Mouse (Mus musculus) kidney, embryonic 14.5 days (tissue): ENCODE measurements at regions not wholly inside any gene's neighbourhood (a gene's known extent, or its start where the extent isn't known, plus 50 kb on each side); places are given as distances from the start of the nearest gene placed in this dataset.
A peak's percentile ranks its signal among the peaks of the same experiment; 100 is the strongest.

ENCODE experiments used
- ATAC-seq: fragments of 200-750 bp; cut with Nextera tagmentation; 2 replicates; pipeline ENCODE4 v1.8.0; 2017; ENCODE audit warnings: moderate number of reproducible peaks, mild to moderate bottlenecking, moderate TSS enrichment, moderate library complexity; ENCODE audit not compliant: low FRiP score, low TSS enrichment
- H3K27ac ChIP-seq: fragments of 300-500 bp; sonication (generic); 2 replicates; pipeline ENCODE4 v1.5.1; 2014; ENCODE audit warnings: low read depth, mild to moderate bottlenecking, low read length, moderate library complexity, mixed read lengths
- H3K27me3 ChIP-seq: fragments of 300-500 bp; sonication (generic); 2 replicates; pipeline ENCODE4 v1.6.1; 2014; ENCODE audit warnings: mild to moderate bottlenecking, low read length; ENCODE audit not compliant: control insufficient read depth, insufficient read depth
- H3K36me3 ChIP-seq: fragments of 300-500 bp; sonication (generic); 2 replicates; pipeline ENCODE4 v1.6.1; 2014; ENCODE audit warnings: low read length, mixed read lengths; ENCODE audit not compliant: control insufficient read depth, insufficient read depth
- H3K4me1 ChIP-seq: fragments of 300-500 bp; sonication (generic); 2 replicates; pipeline ENCODE4 v1.6.1; 2014; ENCODE audit warnings: low read length, mixed read lengths; ENCODE audit not compliant: control insufficient read depth, insufficient read depth
- H3K4me2 ChIP-seq: fragments of 300-500 bp; sonication (generic); replicated peaks from 2 replicates; pipeline ENCODE4 v1.6.1; 2014; ENCODE audit warnings: low read depth, mild to moderate bottlenecking, low read length
- H3K4me3 ChIP-seq: fragments of 300-500 bp; sonication (generic); 2 replicates; pipeline ENCODE4 v1.5.1; 2014; ENCODE audit warnings: mild to moderate bottlenecking, low read length
- H3K9ac ChIP-seq: fragments of 300-500 bp; sonication (generic); 2 replicates; pipeline ENCODE4 v1.6.1; 2014; ENCODE audit warnings: low read depth, mild to moderate bottlenecking, low read length, moderate library complexity
- H3K9me3 ChIP-seq: fragments of 300-500 bp; sonication (generic); 2 replicates; pipeline ENCODE4 v1.6.1; 2016; ENCODE audit warnings: low read length; ENCODE audit not compliant: control insufficient read depth
- WGBS: fragments of 180-500 bp; shearing (Covaris S2); extraction: QIAGEN DNeasy Blood & Tissue Kit; methylation state at CpG from one replicate; pipeline ENCODE4 v1.1.7; 2014; 5-methylcytosine and 5-hydroxymethylcytosine counted together

GRCm38 (mm10) chr13:53846221-53846620 lies 209.3 kb downstream of the Drd1 start:
- WGBS, result 89% methylated on average over 5 of the region's 5 CpGs
- H3K27ac ChIP-seq, result no peak overlapping the region
- H3K27me3 ChIP-seq, result no peaks in the 10 kb centered on the region
- no peaks in the 10 kb centered on the region for H3K36me3 ChIP-seq
- no peaks in the 10 kb centered on the region for H3K4me1 ChIP-seq
- no peak overlapping the region for H3K9ac ChIP-seq
- no peak for ATAC-seq
- H3K9me3 ChIP-seq, result no peaks in the 10 kb centered on the region
- H3K4me3 ChIP-seq, result no peak overlapping the region
- no peak overlapping the region for H3K4me2 ChIP-seq

GRCm38 (mm10) chr13:53845786-53846185 lies 209.7 kb downstream of the Drd1 start:
- H3K9me3 ChIP-seq, result no peaks in the 10 kb centered on the region
- H3K36me3 ChIP-seq, result no peaks in the 10 kb centered on the region
- ATAC-seq, result no peak
- H3K4me3 ChIP-seq, result no peak overlapping the region
- no peaks in the 10 kb centered on the region for H3K27me3 ChIP-seq
- H3K9ac ChIP-seq, result no peak overlapping the region
- 68% methylated on average over 14 of the region's 14 CpGs for WGBS
- no peak overlapping the region for H3K27ac ChIP-seq
- no peak overlapping the region for H3K4me2 ChIP-seq
- H3K4me1 ChIP-seq, result no peaks in the 10 kb centered on the region

- H3K4me1 ChIP-seq, result no peaks in the 10 kb centered on the region
- H3K36me3 ChIP-seq, result no peaks in the 10 kb centered on the region
- no peak overlapping the region for H3K9ac ChIP-seq
- 70% methylated on average over 8 of the region's 8 CpGs for WGBS
- H3K4me2 ChIP-seq, result no peak overlapping the region
- ATAC-seq, result no peak
- H3K4me3 ChIP-seq, result no peak overlapping the region
- H3K27ac ChIP-seq, result no peak overlapping the region
- H3K9me3 ChIP-seq, result no peaks in the 10 kb centered on the region
- H3K27me3 ChIP-seq, result no peaks in the 10 kb centered on the region
These were observed 229.4 kb downstream of the Drd1 start for GRCm38 (mm10) chr13:53825957-53826580.

GRCm38 (mm10) chr13:53822061-53822460 lies 233.4 kb downstream of the Drd1 start:
- no peaks in the 10 kb centered on the region for H3K4me1 ChIP-seq
- 80% methylated on average over 8 of the region's 8 CpGs for WGBS
- no peaks in the 10 kb centered on the region for H3K27me3 ChIP-seq
- H3K9ac ChIP-seq, result no peak overlapping the region
- no peaks in the 10 kb centered on the region for H3K9me3 ChIP-seq
- no peak overlapping the region for H3K27ac ChIP-seq
- H3K4me3 ChIP-seq, result no peak overlapping the region
- H3K36me3 ChIP-seq, result no peaks in the 10 kb centered on the region
- ATAC-seq, result no peak
- H3K4me2 ChIP-seq, result no peak overlapping the region

GRCm38 (mm10) chr13:53815629-53816028 lies 239.9 kb downstream of the Drd1 start:
- 85% methylated on average over 7 of the region's 7 CpGs for WGBS
- no peak overlapping the region for H3K4me2 ChIP-seq
- no peaks in the 10 kb centered on the region for H3K27me3 ChIP-seq
- H3K9me3 ChIP-seq, result no peaks in the 10 kb centered on the region
- H3K27ac ChIP-seq, result no peak overlapping the region
- no peak overlapping the region for H3K9ac ChIP-seq
- no peak for ATAC-seq
- no peaks in the 10 kb centered on the region for H3K4me1 ChIP-seq
- H3K36me3 ChIP-seq, result no peaks in the 10 kb centered on the region
- H3K4me3 ChIP-seq, result no peak overlapping the region

- 64% methylated on average over 9 of the region's 9 CpGs for WGBS
- Histone ChIP-seq H3K27ac (no peak overlapping the region), H3K4me3 (no peak overlapping the region), H3K4me2 (no peak overlapping the region), H3K27me3 (no peaks in the 10 kb centered on the region), H3K9me3 (no peaks in the 10 kb centered on the region), H3K9ac (no peak overlapping the region), H3K36me3 (no peaks in the 10 kb centered on the region), H3K4me1 (no peaks in the 10 kb centered on the region)
- ATAC-seq, result no peak
These were observed 241.4 kb downstream of the Drd1 start for GRCm38 (mm10) chr13:53814088-53814487.

GRCm38 (mm10) chr13:53811862-53812261 lies 243.6 kb downstream of the Drd1 start:
- Histone ChIP-seq H3K4me2 (no peak overlapping the region), H3K9ac (no peak overlapping the region), H3K4me3 (no peak overlapping the region), H3K27ac (no peak overlapping the region), H3K9me3 (no peaks in the 10 kb centered on the region), H3K36me3 (no peaks in the 10 kb centered on the region), H3K4me1 (peaks cover 5% of the 10 kb centered on the region; the same call in 1 of the 2 replicates), H3K27me3 (no peaks in the 10 kb centered on the region)
- no peak for ATAC-seq
- WGBS, result 34% methylated on average over 4 of the region's 4 CpGs

- H3K4me1 ChIP-seq, result peaks cover 5% of the 10 kb centered on the region; the same call in 1 of the 2 replicates
- no peak for ATAC-seq
- H3K36me3 ChIP-seq, result no peaks in the 10 kb centered on the region
- H3K27ac ChIP-seq, result no peak overlapping the region
- H3K9me3 ChIP-seq, result no peaks in the 10 kb centered on the region
- no peaks in the 10 kb centered on the region for H3K27me3 ChIP-seq
- WGBS, result 78% methylated on average over 8 of the region's 8 CpGs
- H3K4me3 ChIP-seq, result no peak overlapping the region
- no peak overlapping the region for H3K4me2 ChIP-seq
- no peak overlapping the region for H3K9ac ChIP-seq
These were observed 244.4 kb downstream of the Drd1 start for GRCm38 (mm10) chr13:53811151-53811550.

- Histone ChIP-seq H3K4me1 (peaks cover 5% of the 10 kb centered on the region; the same call in 1 of the 2 replicates), H3K27me3 (no peaks in the 10 kb centered on the region), H3K9ac (no peak overlapping the region), H3K27ac (no peak overlapping the region), H3K9me3 (no peaks in the 10 kb centered on the region), H3K4me3 (no peak overlapping the region), H3K36me3 (no peaks in the 10 kb centered on the region), H3K4me2 (no peak overlapping the region)
- 36% methylated on average over 13 of the region's 13 CpGs for WGBS
- ATAC-seq, result 0 out of 2 replicates have a peak, but pooled peaks have one; percentile 46
These were observed 247.5 kb downstream of the Drd1 start for GRCm38 (mm10) chr13:53807791-53808525.
